ENCODE assay signal across 26 mouse cellular contexts in the genomic region with DNA sequence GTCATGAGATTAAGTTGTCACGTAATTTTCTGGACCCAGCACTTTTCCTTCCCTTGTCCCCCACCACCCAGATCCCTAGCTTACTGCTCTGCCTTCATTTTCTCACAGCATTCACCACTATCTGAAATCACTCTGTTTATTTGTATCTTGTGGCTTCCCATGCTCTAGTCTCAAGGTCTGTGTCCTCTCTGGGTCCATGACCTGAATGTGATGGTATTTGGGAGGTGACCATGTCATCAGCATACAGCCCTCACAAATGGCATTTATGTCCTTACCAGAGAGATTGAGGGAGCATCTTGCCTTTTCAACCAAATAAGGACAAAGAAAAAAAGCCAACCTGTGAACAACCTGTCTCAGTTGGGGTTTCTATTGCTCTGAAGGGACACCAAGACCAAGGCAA.
"Had no signal": no experiment of that assay in that cellular context is flagged by ENCODE, and none has a peak within 500 bp of the region (broad histone marks: within the 10 kb centered on the region; RNA-seq: fewer than 3 reads in every experiment).

No protein-coding gene starts in this region.

- H3K4me3 ChIP-seq: embryonic facial prominence, embryonic 10.5 days; embryonic facial prominence, embryonic 12.5 days; embryonic facial prominence, embryonic 13.5 days; embryonic facial prominence, embryonic 15.5 days; erythroblast, embryonic 14.5 days; forebrain, embryonic 10.5 days; forebrain, embryonic 12.5 days; forebrain, embryonic 13.5 days; forebrain, embryonic 15.5 days; gastrocnemius, adult 2 months; heart, adult 2 months had no signal

- H3K4me1 ChIP-seq: embryonic facial prominence, embryonic 13.5 days; embryonic facial prominence, embryonic 15.5 days; forebrain, embryonic 12.5 days; forebrain, embryonic 13.5 days had no signal

- H3K27ac ChIP-seq: embryonic facial prominence, embryonic 10.5 days; embryonic facial prominence, embryonic 12.5 days; embryonic facial prominence, embryonic 13.5 days; embryonic facial prominence, embryonic 15.5 days; forebrain, embryonic 10.5 days; forebrain, embryonic 12.5 days; forebrain, embryonic 13.5 days; forebrain, embryonic 15.5 days; gastrocnemius, adult 2 months; heart, adult 2 months had no signal

- H3K36me3 ChIP-seq: embryonic facial prominence, embryonic 10.5 days; embryonic facial prominence, embryonic 12.5 days; embryonic facial prominence, embryonic 13.5 days; embryonic facial prominence, embryonic 15.5 days; forebrain, embryonic 10.5 days; forebrain, embryonic 12.5 days; forebrain, embryonic 15.5 days had no signal

- H3K9ac ChIP-seq: embryonic facial prominence, embryonic 12.5 days; embryonic facial prominence, embryonic 13.5 days; embryonic facial prominence, embryonic 15.5 days; forebrain, embryonic 12.5 days; forebrain, embryonic 13.5 days; forebrain, embryonic 15.5 days; forebrain, postnatal 0 days had no signal

- DNase-seq: cerebellum, adult 2 months; cerebellum, adult 8-10 months; cerebellum, adult 9-10 months; cerebellum, adult 9-11 months; cerebellum, postnatal 10 days; cerebellum, postnatal 14 days; cerebellum, postnatal 25 days; cerebellum, postnatal 36 days; embryo, embryonic 11 days; forebrain, postnatal 0 days; gastrocnemius, adult 2 months; gastrocnemius, postnatal 10 days; gastrocnemius, postnatal 14 days; gastrocnemius, postnatal 25 days; gastrocnemius, postnatal 36 days; heart, adult 18-20 months; heart, adult 2 months had no signal

- H3K27me3 ChIP-seq: embryonic facial prominence, embryonic 12.5 days; embryonic facial prominence, embryonic 13.5 days; embryonic facial prominence, embryonic 15.5 days; forebrain, embryonic 12.5 days; forebrain, embryonic 13.5 days; forebrain, embryonic 15.5 days had no signal
